ENCODE assay signal across 8 mouse cellular contexts in genomic region chr3:154646638-154647442, GRCm38 (mm10). TPM values are rescaled to one million over a fixed set of nuclear protein-coding genes. Genes with fewer than 3 reads are reported as not detected.
DNase-seq lines count a peak whose midpoint lies in the region; ATAC-seq and TF ChIP-seq lines count a peak whose summit lies in the region.

No protein-coding gene starts in this region.

- peaks cover 4% of the 10 kb centered on the region; the same call in 1 of the 2 replicates for H3K4me1 ChIP-seq in forebrain, embryonic 16.5 days (replicated peaks; ENCODE audit: control insufficient read depth, insufficient read depth, low read length)
- H3K4me1 ChIP-seq in limb, embryonic 14.5 days (ENCODE audit: control insufficient read depth, insufficient read depth, low read length): 0 out of 2 replicates have a peak, but pooled peaks cover 2% of the 10 kb centered on the region
- H3K4me1 ChIP-seq in neural tube, embryonic 14.5 days (ENCODE audit: control insufficient read depth, insufficient read depth, low read length): no peaks in the 10 kb centered on the region

- H3K4me2 ChIP-seq in forebrain, embryonic 16.5 days (ENCODE audit: low read length): peak overlapping the region; percentile 63
- peak overlapping the region; percentile 33 for H3K4me2 ChIP-seq in limb, embryonic 14.5 days (replicated peaks; ENCODE audit: low read depth, low read length, severe bottlenecking)
- H3K4me2 ChIP-seq in neural tube, embryonic 14.5 days (ENCODE audit: low read depth, low read length): peak overlapping the region; percentile 34

- TF ChIP-seq POLR2A in limb, embryonic 14.5 days (IDR thresholded peaks at IDR 0.05; ENCODE audit: borderline replicate concordance, extremely low read depth, insufficient read depth, insufficient read length): no peak

- peak; percentile 15 for DNase-seq in adrenal gland, postnatal 10 days
- no peak for DNase-seq in adrenal gland, postnatal 14 days
- DNase-seq in right cerebral cortex, adult 2 months (ENCODE audit: low spot score in 2 of 2): peak; percentile 39 to 44
- DNase-seq in right cerebral cortex, postnatal 36 days (ENCODE audit: low spot score in 2 of 2): no peak
- peak; percentile 35 for DNase-seq in limb, embryonic 14.5 days (ENCODE audit: low spot score)
- no peak for DNase-seq in thymus, postnatal 25 days

- H3K27me3 ChIP-seq in forebrain, embryonic 16.5 days (replicated peaks; ENCODE audit: control insufficient read depth, insufficient read depth, low read length): 0 out of 2 replicates have a peak, but pooled peaks cover 2% of the 10 kb centered on the region
- H3K27me3 ChIP-seq in limb, embryonic 14.5 days (ENCODE audit: control insufficient read depth, insufficient read depth, low read length): 0 out of 2 replicates have a peak, but pooled peaks cover 4% of the 10 kb centered on the region
- no peaks in the 10 kb centered on the region for H3K27me3 ChIP-seq in neural tube, embryonic 14.5 days (ENCODE audit: control insufficient read depth, insufficient read depth, low read length)

- H3K4me3 ChIP-seq in forebrain, embryonic 16.5 days (replicated peaks; ENCODE audit: low read length): peak overlapping the region; percentile 38
- H3K4me3 ChIP-seq in limb, embryonic 14.5 days (replicated peaks; ENCODE audit: low read length): peak overlapping the region; percentile 19
- peak overlapping the region; percentile 6; the same call in 1 of the 2 replicates for H3K4me3 ChIP-seq in neural tube, embryonic 14.5 days (ENCODE audit: low read depth, low read length)

- no peaks in the 10 kb centered on the region for H3K9me3 ChIP-seq in forebrain, embryonic 16.5 days (ENCODE audit: control insufficient read depth, low read length)
- H3K9me3 ChIP-seq in limb, embryonic 14.5 days (ENCODE audit: control insufficient read depth, low read length): no peaks in the 10 kb centered on the region
- no peaks in the 10 kb centered on the region for H3K9me3 ChIP-seq in neural tube, embryonic 14.5 days (ENCODE audit: control insufficient read depth, low read length)

- no peaks in the 10 kb centered on the region for H3K36me3 ChIP-seq in forebrain, embryonic 16.5 days (ENCODE audit: control insufficient read depth, insufficient read depth)
- no peaks in the 10 kb centered on the region for H3K36me3 ChIP-seq in limb, embryonic 14.5 days (ENCODE audit: control insufficient read depth, insufficient read depth, low read length)
- H3K36me3 ChIP-seq in neural tube, embryonic 14.5 days (ENCODE audit: control insufficient read depth, insufficient read depth, low read length): no peaks in the 10 kb centered on the region

- peak overlapping the region; percentile 14; the same call in 1 of the 2 replicates for H3K27ac ChIP-seq in forebrain, embryonic 16.5 days (ENCODE audit: low read length)
- H3K27ac ChIP-seq in limb, embryonic 14.5 days (replicated peaks; ENCODE audit: low read depth, low read length): no peak overlapping the region
- no peak overlapping the region for H3K27ac ChIP-seq in neural tube, embryonic 14.5 days (ENCODE audit: low read depth, low read length)

- H3K9ac ChIP-seq in forebrain, embryonic 16.5 days (replicated peaks; ENCODE audit: low read depth, low read length): peak overlapping the region; percentile 41
- peak overlapping the region; percentile 18; the same call in 1 of the 2 replicates for H3K9ac ChIP-seq in limb, embryonic 14.5 days (ENCODE audit: low read depth, low read length, severe bottlenecking)
- H3K9ac ChIP-seq in neural tube, embryonic 14.5 days (replicated peaks; ENCODE audit: low read depth, low read length): no peak overlapping the region

- peak; percentile 88 for ATAC-seq in forebrain, embryonic 16.5 days
- ATAC-seq in limb, embryonic 14.5 days (ENCODE audit: low FRiP score, low read depth): no peak
- ATAC-seq in neural tube, embryonic 14.5 days (ENCODE audit: low read depth): peak; percentile 65; the same call in 1 of the 2 replicates

- WGBS in forebrain, embryonic 16.5 days: 43% methylated on average over 29 of the region's 29 CpGs
- WGBS in limb, embryonic 14.5 days: 43% methylated on average over 29 of the region's 29 CpGs
- 59% methylated on average over 29 of the region's 29 CpGs for WGBS in neural tube, embryonic 14.5 days

RNA-seq across cellular contexts. Expression of gene Erich3, which starts 16.8 kb away (rescaled TPM):
- total RNA-seq in adrenal gland, postnatal 10 days (2021): under 1 TPM; 0.55 to 0.60 TPM
- 0.37 and 0.45 TPM in 2 replicates for total RNA-seq in adrenal gland, postnatal 14 days (2021)
- polyA plus RNA-seq in forebrain, embryonic 16.5 days (2015; fragmentation: Nextera tagmentation; extraction: Ambion mirVana): 0.72 and 1.4 TPM in 2 replicates
- 0.42 and 0.53 TPM in 2 replicates for polyA plus RNA-seq in limb, embryonic 14.5 days (2012; rRNA removed)
- 0.22 and 0.45 TPM in 2 replicates for polyA plus RNA-seq in limb, embryonic 14.5 days (2014; fragmentation: Nextera tagmentation; extraction: Ambion mirVana)
- 2.0 and 2.8 TPM in 2 replicates for polyA plus RNA-seq in neural tube, embryonic 14.5 days (2014; fragmentation: Nextera tagmentation; extraction: Ambion mirVana)

RNA-seq across cellular contexts. Expression of gene Tyw3, which starts 49.9 kb away (rescaled TPM):
- 1 to 10 TPM; 5.3 to 5.7 TPM for total RNA-seq in adrenal gland, postnatal 10 days (2021)
- total RNA-seq in adrenal gland, postnatal 14 days (2021): 7.2 and 9.1 TPM in 2 replicates
- polyA plus RNA-seq in forebrain, embryonic 16.5 days (2015; fragmentation: Nextera tagmentation; extraction: Ambion mirVana): 14.5 and 14.6 TPM in 2 replicates
- polyA plus RNA-seq in limb, embryonic 14.5 days (2012; rRNA removed): 17.2 and 21.9 TPM in 2 replicates
- 17.2 and 17.6 TPM in 2 replicates for polyA plus RNA-seq in limb, embryonic 14.5 days (2014; fragmentation: Nextera tagmentation; extraction: Ambion mirVana)
- polyA plus RNA-seq in neural tube, embryonic 14.5 days (2014; fragmentation: Nextera tagmentation; extraction: Ambion mirVana): 13.8 and 15.4 TPM in 2 replicates

RNA-seq across cellular contexts. Expression of gene Cryz, which starts 50.3 kb away (rescaled TPM):
- total RNA-seq in adrenal gland, postnatal 10 days (2021): 10 to 100 TPM; 26.7 to 32.1 TPM
- total RNA-seq in adrenal gland, postnatal 14 days (2021): 22.0 and 29.3 TPM in 2 replicates
- polyA plus RNA-seq in forebrain, embryonic 16.5 days (2015; fragmentation: Nextera tagmentation; extraction: Ambion mirVana): 9.2 and 12.3 TPM in 2 replicates
- polyA plus RNA-seq in limb, embryonic 14.5 days (2012; rRNA removed): 15.3 and 15.7 TPM in 2 replicates
- polyA plus RNA-seq in limb, embryonic 14.5 days (2014; fragmentation: Nextera tagmentation; extraction: Ambion mirVana): 18.6 and 21.5 TPM in 2 replicates
- polyA plus RNA-seq in neural tube, embryonic 14.5 days (2014; fragmentation: Nextera tagmentation; extraction: Ambion mirVana): 9.0 and 9.6 TPM in 2 replicates

Comparison
In these comparisons a context has a peak if more than half of its experiments do, and no peak if none do; other contexts are left out.
1. DNase-seq: peak in adrenal gland, postnatal 10 days (single experiment), right cerebral cortex, adult 2 months (2 of 2) and limb, embryonic 14.5 days (single experiment); none in adrenal gland, postnatal 14 days (single experiment), right cerebral cortex, postnatal 36 days (0 of 2) and thymus, postnatal 25 days (single experiment).
2. Peak in every context shown above with its lines, with median percentiles within 50 percentile points of each other: H3K4me2 ChIP-seq and H3K4me3 ChIP-seq.